Mouse (Mus musculus) heart, adult 2 months (tissue): Measurements from ENCODE around the gene Fgf22. TPM values are rescaled to one million over a fixed set of nuclear protein-coding genes. Genes with fewer than 3 reads are reported as not detected.

Experiments
- DNase-seq, 2 experiments: peaks; one replicate each; pipeline ENCODE4 v3.0.0; 2021
- H3K27ac ChIP-seq: fragments of 200-600 bp; 2 replicates; pipeline ENCODE4 v1.8.1; 2022
- H3K27me3 ChIP-seq: fragments of 200-500 bp; 2 replicates; pipeline ENCODE4 v1.6.1; 2012; ENCODE audit warnings: mild to moderate bottlenecking, low read length, inconsistent platforms, mixed read lengths; ENCODE audit not compliant: control insufficient read depth, insufficient read depth
- H3K36me3 ChIP-seq: fragments of 200-500 bp; 2 replicates; pipeline ENCODE4 v1.6.1; 2012; ENCODE audit warnings: low read length, inconsistent platforms; ENCODE audit not compliant: control insufficient read depth, insufficient read depth
- H3K4me1 ChIP-seq: fragments of 200-500 bp; 2 replicates; pipeline ENCODE4 v1.6.1; 2011; ENCODE audit warnings: low read length; ENCODE audit not compliant: control insufficient read depth, insufficient read depth
- H3K4me3 ChIP-seq: fragments of 200-600 bp; 2 replicates; pipeline ENCODE4 v1.8.1; 2022
- H3K79me2 ChIP-seq: fragments of 200-500 bp; replicated peaks from 2 replicates; pipeline ENCODE4 v1.6.1; 2012; ENCODE audit warnings: mild to moderate bottlenecking, inconsistent platforms, low read length, moderate library complexity, mixed read lengths; ENCODE audit not compliant: control insufficient read depth, insufficient read depth
- H3K9ac ChIP-seq: fragments of 200-500 bp; 2 replicates; pipeline ENCODE4 v1.6.1; 2012; ENCODE audit warnings: low read depth, mild to moderate bottlenecking, control low read depth, inconsistent platforms, low read length, mixed read lengths
- CTCF ChIP-seq: fragments of 200-600 bp; IDR thresholded peaks from 2 replicates; pipeline ENCODE4 v1.8.1; 2022; ENCODE audit warnings: antibody characterized with exemption, mild to moderate bottlenecking, moderate library complexity
- EP300 ChIP-seq: fragments of 200-500 bp; IDR thresholded peaks from 2 replicates; pipeline ENCODE4 v1.6.1; 2011; ENCODE audit warnings: low read depth, low read length, control low read depth; ENCODE audit not compliant: insufficient read depth
- POLR2A ChIP-seq: fragments of 200-500 bp; IDR thresholded peaks from 2 replicates; pipeline ENCODE4 v1.6.1; 2011; ENCODE audit warnings: mild to moderate bottlenecking, low read depth, low read length, control low read depth; ENCODE audit not compliant: insufficient read depth
- WGBS: fragments of 180-500 bp; shearing (Covaris S2); methylation state at CpG from one replicate; pipeline ENCODE4 v1.1.7; 2018; 5-methylcytosine and 5-hydroxymethylcytosine counted together
- intact Hi-C: fragments of 180-260 bp; cut with DNase I; formaldehyde crosslinking; loops from one replicate; pipeline ENCODE4 v1.15.1; 2025
- polyA plus RNA-seq: library from polyadenylated mRNA; depleted of rRNA; stranded (reverse); fragments of >200 nt; gene quantifications from 2 replicates; pipeline ENCODE4 v1.2.3, GENCODE M21; 2012
- total RNA-seq, 2 experiments: library from RNA; stranded (reverse); gene quantifications; 2 replicates each; pipeline ENCODE4 v1.2.3; 2021

Fgf22 gene
- total and polyA plus RNA-seq, 3 experiments: not detected

DNA sequence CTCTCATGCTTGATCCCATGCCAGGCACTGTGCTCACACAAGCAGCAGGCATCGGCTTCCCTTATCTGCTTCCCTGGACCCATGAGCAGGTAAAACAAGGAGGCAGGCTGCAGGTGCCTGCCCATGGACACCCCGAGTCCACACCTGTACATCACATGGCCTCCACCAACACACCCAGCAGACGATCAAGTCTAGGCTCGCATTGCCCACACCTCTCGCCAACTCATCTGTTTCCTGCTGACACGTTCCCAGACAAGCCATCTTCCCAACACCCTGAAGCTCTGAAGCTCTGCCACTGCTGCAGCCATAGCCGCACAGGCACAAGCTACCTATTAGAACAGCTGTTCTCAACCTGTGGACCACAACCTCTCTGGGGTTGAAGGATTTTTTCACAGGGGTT, 9.4 kb downstream of the Fgf22 start:
- WGBS: 45% methylated on average over 7 of the region's 7 CpGs
- Histone ChIP-seq H3K79me2 (peaks cover 4% of the 10 kb centered on the region; the same call in 1 of the 2 replicates), H3K4me3 (no peak overlapping the region), H3K9ac (no peak overlapping the region), H3K36me3 (no peaks in the 10 kb centered on the region), H3K4me1 (peaks cover 14% of the 10 kb centered on the region), H3K27me3 (no peaks in the 10 kb centered on the region), H3K27ac (no peak overlapping the region)
- no peak for TF ChIP-seq CTCF
- no peak for DNase-seq
- intact Hi-C loops: no loop called here

DNA sequence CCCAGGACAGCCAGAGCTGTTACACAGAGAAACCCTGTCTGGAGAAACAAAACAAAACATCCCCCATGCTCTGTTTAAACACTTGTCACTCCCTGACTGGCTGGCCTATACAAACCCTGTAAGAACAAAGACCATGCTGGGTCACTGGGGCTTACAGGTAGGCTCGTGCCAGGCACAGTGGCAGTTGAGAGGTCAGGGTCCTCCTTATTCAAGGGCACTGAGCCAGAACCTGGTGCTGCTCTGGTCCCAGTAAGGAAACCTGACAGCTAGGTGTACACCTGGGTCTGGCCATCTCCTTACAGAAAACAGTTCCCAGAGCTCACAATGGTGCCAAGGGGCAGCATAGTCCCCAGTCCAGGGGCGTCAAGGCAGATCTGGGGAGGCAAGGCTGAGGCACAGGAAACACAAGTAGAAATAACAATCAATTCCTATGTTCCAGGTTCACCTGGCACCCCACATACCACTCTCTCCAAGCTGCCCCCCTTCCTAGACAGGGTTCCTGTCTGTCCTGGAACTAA, 10.4 kb downstream of the Fgf22 start:
- Histone ChIP-seq H3K36me3 (no peaks in the 10 kb centered on the region), H3K27ac (no peak overlapping the region), H3K27me3 (no peaks in the 10 kb centered on the region), H3K79me2 (peaks cover 4% of the 10 kb centered on the region; the same call in 1 of the 2 replicates), H3K4me3 (no peak overlapping the region), H3K9ac (no peak overlapping the region), H3K4me1 (peaks cover 14% of the 10 kb centered on the region)
- no peak for DNase-seq
- no peak for TF ChIP-seq CTCF
- no peak for TF ChIP-seq EP300
- no peak for TF ChIP-seq POLR2A
- intact Hi-C loops: no loop called here
- 69% methylated on average over 2 of the region's 2 CpGs for WGBS

DNA sequence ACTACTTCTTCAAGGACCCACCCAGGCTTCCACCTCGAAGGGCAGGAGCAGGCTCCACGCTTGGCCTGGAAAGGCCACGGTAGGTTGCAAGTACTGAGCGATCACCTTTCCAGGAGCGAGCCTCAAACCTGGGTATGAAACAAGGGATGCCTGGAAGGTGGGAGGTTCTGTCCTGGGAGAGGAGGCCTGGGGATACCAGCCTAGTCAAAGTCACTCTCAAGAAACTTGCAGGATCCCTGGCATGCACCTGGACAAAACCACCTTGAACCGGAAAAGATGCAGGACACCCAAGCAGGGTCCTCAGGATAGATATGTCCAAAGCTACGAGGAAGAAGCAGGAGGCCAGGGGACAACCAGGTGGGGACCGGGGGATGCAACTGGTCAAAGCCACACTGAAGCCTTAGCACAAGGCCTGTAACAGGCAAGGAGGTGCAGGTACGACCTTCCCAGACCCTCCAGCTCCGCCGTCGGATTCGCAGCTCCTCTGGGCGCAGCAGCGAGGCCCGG, 11.2 kb downstream of the Fgf22 start:
- TF ChIP-seq EP300: no peak
- no peak for TF ChIP-seq CTCF
- TF ChIP-seq POLR2A: no peak
- 8% methylated on average over 15 of the region's 16 CpGs for WGBS

DNA sequence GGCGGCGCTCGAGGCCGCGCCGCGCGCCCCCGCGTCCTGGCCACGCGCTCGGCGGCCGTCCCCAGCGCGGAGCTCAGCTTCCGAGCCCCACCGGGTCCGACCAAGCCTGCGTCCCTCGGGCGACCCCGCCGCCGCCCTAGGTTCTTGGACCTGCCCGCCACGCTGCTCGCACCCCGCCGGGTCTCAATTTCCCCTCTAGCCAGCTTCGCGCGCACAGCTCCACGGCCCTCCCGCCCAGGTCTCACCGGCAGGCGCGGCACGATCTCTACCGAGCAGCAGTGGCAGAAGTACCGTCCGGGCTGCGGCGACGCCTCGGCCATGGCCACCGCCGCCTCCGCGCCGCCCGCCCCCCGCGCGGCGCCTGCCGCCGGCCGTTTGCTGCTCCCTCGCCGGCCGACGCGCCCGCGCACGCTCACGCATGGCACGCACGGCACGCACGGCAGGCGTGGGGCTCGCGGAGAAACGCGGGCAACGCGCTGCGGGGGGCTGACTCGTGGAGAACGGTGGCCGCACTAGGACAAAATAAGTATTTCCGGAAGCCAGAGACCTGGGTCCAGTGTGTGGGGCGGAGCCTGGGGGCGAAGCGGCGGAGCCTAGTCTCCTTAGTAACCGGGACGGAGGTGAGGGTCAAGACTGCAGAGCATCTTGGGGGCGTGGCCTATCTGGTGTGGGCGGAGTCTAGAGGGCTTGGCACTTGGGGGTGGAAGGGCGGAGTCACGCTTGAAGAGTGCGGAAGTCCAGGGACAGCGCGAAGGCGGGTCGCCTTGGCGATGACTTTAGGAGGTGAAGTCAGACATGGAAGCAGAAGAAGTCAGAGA, 11.8 kb downstream of the Fgf22 start, which contains the start of gene Rnf126:
Gene Rnf126, minus strand, starts transcription at position 445 of the 818 bp plus-strand sequence.
- peak; percentile 99 for DNase-seq
- Histone ChIP-seq H3K27me3 (no peaks in the 10 kb centered on the region), H3K4me1 (peaks cover 14% of the 10 kb centered on the region), H3K79me2 (peaks cover 4% of the 10 kb centered on the region; the same call in 1 of the 2 replicates), H3K36me3 (no peaks in the 10 kb centered on the region), H3K4me3 (peak within 1 kb of the TSS; percentile 90), H3K9ac (peak within 1 kb of the TSS; percentile 97), H3K27ac (peak within 1 kb of the TSS; percentile 88)
- 1% methylated on average over 91 of the region's 101 CpGs for WGBS
- intact Hi-C loops: loop anchor here (2.0 kb wide), 1 partner anchor 20 kb away; the partner anchor contains the start of gene Polrmt
- TF ChIP-seq EP300: 0 out of 2 replicates have a peak, but pooled peaks have one; percentile 43
- no peak for TF ChIP-seq CTCF
- peak; percentile 5; the same call in 1 of the 2 replicates for TF ChIP-seq POLR2A

More for the DNA sequence above, 11.2 kb downstream of the Fgf22 start:
- peak overlapping the region; percentile 88 for H3K27ac ChIP-seq
- no peak for DNase-seq
- H3K79me2 ChIP-seq: peaks cover 4% of the 10 kb centered on the region; the same call in 1 of the 2 replicates
- peak overlapping the region; percentile 97 for H3K9ac ChIP-seq
- peak overlapping the region; percentile 90 for H3K4me3 ChIP-seq
- no peaks in the 10 kb centered on the region for H3K27me3 ChIP-seq
- peaks cover 14% of the 10 kb centered on the region for H3K4me1 ChIP-seq
- H3K36me3 ChIP-seq: no peaks in the 10 kb centered on the region
- intact Hi-C loops: loop anchor here (2.0 kb wide), 1 partner anchor 19 kb away; the partner anchor contains the start of gene Polrmt

DNA sequence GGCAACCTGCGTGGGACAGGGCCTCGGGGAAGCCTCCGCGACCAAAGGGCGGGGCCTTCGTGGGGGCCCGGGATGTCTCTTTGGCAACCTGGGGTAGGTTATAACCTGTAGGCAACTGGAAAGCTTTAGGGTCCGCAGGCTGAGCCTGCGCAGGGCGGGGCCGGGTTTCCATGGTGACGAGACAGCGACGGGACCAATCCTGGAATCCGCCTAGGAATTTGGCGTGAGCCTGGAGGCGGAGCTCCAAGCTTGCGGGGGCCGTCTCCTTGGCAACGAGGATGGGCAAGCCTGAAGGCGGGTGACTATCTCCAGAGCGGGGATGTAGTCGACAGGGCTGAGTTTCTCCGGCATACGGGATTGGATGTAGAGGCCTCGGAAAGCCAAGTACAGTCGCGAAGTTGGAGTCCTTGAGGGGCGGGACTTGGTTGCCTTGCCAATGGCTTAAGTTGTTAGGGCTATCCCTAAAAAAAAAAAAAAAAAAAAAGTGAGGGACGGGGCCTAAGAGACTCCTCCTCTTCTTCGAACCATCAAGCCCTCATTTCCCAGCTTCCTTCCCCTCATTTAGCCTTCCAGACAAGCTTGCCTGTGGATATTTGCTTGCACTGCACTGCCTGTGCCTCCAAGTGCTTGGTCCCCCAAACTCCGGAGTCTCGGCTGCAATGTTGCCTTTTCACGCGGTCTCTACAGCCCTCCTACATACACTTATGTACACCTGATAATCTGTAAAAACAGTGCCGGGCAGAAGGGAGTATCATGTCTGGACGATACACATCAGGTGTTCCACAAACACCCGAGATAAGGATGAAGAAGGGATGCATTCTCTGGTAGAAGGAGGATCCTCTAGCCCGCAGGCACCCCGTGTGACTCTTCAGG, 12.7 kb downstream of the Fgf22 start:
- 10% methylated on average over 39 of the region's 40 CpGs for WGBS
- Histone ChIP-seq H3K9ac (peak overlapping the region; percentile 12), H3K27me3 (no peaks in the 10 kb centered on the region), H3K79me2 (peaks cover 4% of the 10 kb centered on the region; the same call in 1 of the 2 replicates), H3K27ac (peak overlapping the region; percentile 88), H3K36me3 (no peaks in the 10 kb centered on the region), H3K4me3 (peak overlapping the region; percentile 90), H3K4me1 (peaks cover 14% of the 10 kb centered on the region)
- intact Hi-C loops: loop anchor here (1.0 to 2.0 kb wide), 2 partner anchors 21 kb away; partner anchors contain the start of gene Polrmt
- no peak for TF ChIP-seq POLR2A
- TF ChIP-seq CTCF: no peak
- no peak for TF ChIP-seq EP300
- DNase-seq: peak; percentile 90 to 91
